Mouse (Mus musculus) left cerebral cortex, postnatal 4 days (tissue): Measurements from ENCODE around the gene Kctd15. TPM values are rescaled to one million over a fixed set of nuclear protein-coding genes. Genes with fewer than 3 reads are reported as not detected.

ENCODE experiments used
- DNase-seq: peaks from one replicate; pipeline ENCODE4 v3.0.0-alpha.2; 2022
- intact Hi-C: fragments of 180-260 bp; cut with DNase I; formaldehyde crosslinking; loops from one replicate; pipeline ENCODE4 v1.15.1; 2025
- total RNA-seq, 2 experiments: library from RNA; stranded (reverse); gene quantifications; 2 replicates each; pipeline ENCODE4 v1.2.3; 2021

Kctd15 gene
- total RNA-seq, 2 experiments from 2014 or later: 41.6 to 47.3 TPM

- no peak for DNase-seq
- intact Hi-C loops: loop anchor here (2.0 to 10.0 kb wide), 2 partner anchors 256 to 594 kb away; no protein-coding TSS in a partner anchor
These were observed 14.2 kb upstream of the Kctd15 start for GRCm38 (mm10) chr7:34670778-34671177.

GRCm38 (mm10) chr7:34669336-34669735, 12.8 kb upstream of the Kctd15 start:
- no peak for DNase-seq
- intact Hi-C loops: no loop called here

- DNase-seq: no peak
- intact Hi-C loops: no loop called here
These were observed 11.3 kb upstream of the Kctd15 start for GRCm38 (mm10) chr7:34667874-34668273.

- DNase-seq: no peak
- intact Hi-C loops: no loop called here
These were observed 6.6 kb upstream of the Kctd15 start for GRCm38 (mm10) chr7:34663145-34663544.

- no peak for DNase-seq
- intact Hi-C loops: no loop called here
These were observed 5.7 kb upstream of the Kctd15 start for GRCm38 (mm10) chr7:34662227-34662626.

GRCm38 (mm10) chr7:34659386-34660085, 3.0 kb upstream of the Kctd15 start:
- intact Hi-C loops: loop anchor here (5.0 kb wide), 1 partner anchor 217 kb away; no protein-coding TSS in a partner anchor
- no peak for DNase-seq

- intact Hi-C loops: loop anchor here (5.0 kb wide), 1 partner anchor 213 kb away; no protein-coding TSS in a partner anchor
These were observed 1.3 kb downstream of the Kctd15 start for GRCm38 (mm10) chr7:34655086-34655839.

GRCm38 (mm10) chr7:34654441-34655085, 2.0 kb downstream of the Kctd15 start:
- peak; percentile 77 for DNase-seq
- intact Hi-C loops: loop anchor here (5.0 kb wide), 1 partner anchor 212 kb away; no protein-coding TSS in a partner anchor

More at GRCm38 (mm10) chr7:34655086-34655839, 1.3 kb downstream of the Kctd15 start:
- DNase-seq: peak; percentile 98

- intact Hi-C loops: no loop called here
- peak; percentile 58 for DNase-seq
These were observed 2.6 kb downstream of the Kctd15 start for GRCm38 (mm10) chr7:34653731-34654440.

GRCm38 (mm10) chr7:34652751-34653502, 3.6 kb downstream of the Kctd15 start:
- intact Hi-C loops: no loop called here
- peak; percentile 46 for DNase-seq

- DNase-seq: no peak
- intact Hi-C loops: no loop called here
These were observed 5.2 kb downstream of the Kctd15 start for GRCm38 (mm10) chr7:34651381-34651780.

GRCm38 (mm10) chr7:34647052-34647451, 9.5 kb downstream of the Kctd15 start:
- DNase-seq: peak; percentile 76
- intact Hi-C loops: no loop called here

GRCm38 (mm10) chr7:34646144-34646795, 10.3 kb downstream of the Kctd15 start:
- no peak for DNase-seq
- intact Hi-C loops: no loop called here

GRCm38 (mm10) chr7:34645623-34646022, 10.9 kb downstream of the Kctd15 start:
- intact Hi-C loops: no loop called here
- DNase-seq: no peak

- intact Hi-C loops: no loop called here
- DNase-seq: no peak
These were observed 11.9 kb downstream of the Kctd15 start for GRCm38 (mm10) chr7:34644591-34644990.

- intact Hi-C loops: no loop called here
- DNase-seq: no peak
These were observed 13.2 kb downstream of the Kctd15 start for GRCm38 (mm10) chr7:34643329-34643728.

GRCm38 (mm10) chr7:34641968-34642367, 14.6 kb downstream of the Kctd15 start:
- intact Hi-C loops: no loop called here
- no peak for DNase-seq

GRCm38 (mm10) chr7:34639798-34640197, 16.7 kb downstream of the Kctd15 start:
- DNase-seq: no peak
- intact Hi-C loops: no loop called here

GRCm38 (mm10) chr7:34636661-34637060, 19.9 kb downstream of the Kctd15 start:
- DNase-seq: no peak
- intact Hi-C loops: no loop called here
